Mouse (Mus musculus): ENCODE measurements at regions not wholly inside any gene's neighbourhood (a gene's known extent, or its start where the extent isn't known, plus 50 kb on each side); places are given as distances from the start of the nearest gene placed in this dataset.

GRCm38 (mm10) chr1:138344920-138345319, 71.4 kb downstream of the Atp6v1g3 start:
- TF ChIP-seq ZNF384 (IDR thresholded peaks at IDR 0.05; ENCODE audit: low read depth, low read length) = no peak
- no peak for TF ChIP-seq ZC3H11A (IDR thresholded peaks at IDR 0.05; ENCODE audit: borderline replicate concordance, low read depth, low read length)
- no peak for TF ChIP-seq HCFC1 (IDR thresholded peaks at IDR 0.05; ENCODE audit: borderline replicate concordance, insufficient read depth, low read length)
- TF ChIP-seq CHD2 (IDR thresholded peaks at IDR 0.05; ENCODE audit: low read depth, low read length) = no peak
- TF ChIP-seq MAFK (IDR thresholded peaks at IDR 0.05; ENCODE audit: insufficient read depth, low read depth, low read length) = no peak

Measured in ES-E14 (cell line).